Mouse (Mus musculus): ENCODE measurements around the gene Pgap3. TPM values are rescaled to one million over a fixed set of nuclear protein-coding genes. Genes with fewer than 3 reads are reported as not detected.

The Pgap3 gene
- polyA plus RNA-seq, 1 experiment from 2014 or later = 16.8 TPM

DNA sequence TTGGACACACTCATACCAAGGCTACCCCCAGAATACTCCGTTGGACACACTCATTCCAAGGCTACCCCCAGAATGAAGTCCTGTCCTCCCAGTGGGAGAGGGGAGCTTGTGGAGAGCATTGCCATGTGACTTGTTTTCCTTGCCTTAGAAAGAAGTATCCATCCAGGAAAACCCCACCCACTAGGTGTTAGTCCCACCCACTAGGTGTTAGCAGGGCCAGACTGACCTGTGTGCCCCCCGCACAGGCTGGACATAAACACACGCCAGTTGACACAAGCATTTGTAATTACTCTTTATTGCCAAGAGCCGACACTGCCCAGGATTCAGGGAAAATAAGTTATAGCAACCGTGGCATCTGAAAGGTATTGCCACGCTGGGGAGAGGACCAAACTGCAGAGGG lies 37.2 kb upstream of the Pgap3 start:
- H3K9me3 ChIP-seq (replicated peaks) = no peaks in the 10 kb centered on the region
- no peak for ATAC-seq (ENCODE audit: insufficient number of reproducible peaks, low FRiP score, low TSS enrichment, low read depth)
- peak overlapping the region; percentile 82 for H3K4me2 ChIP-seq (replicated peaks)
- H3K9ac ChIP-seq = no peak overlapping the region
- no peak overlapping the region for H3K4me3 ChIP-seq (replicated peaks)
- H3K4me1 ChIP-seq = peaks cover 9% of the 10 kb centered on the region
- no peak overlapping the region for H3K27ac ChIP-seq (replicated peaks)
- H3K36me3 ChIP-seq = peaks cover 42% of the 10 kb centered on the region
- H3K27me3 ChIP-seq = no peaks in the 10 kb centered on the region
- WGBS = 85% methylated on average over 6 of the region's 6 CpGs

DNA sequence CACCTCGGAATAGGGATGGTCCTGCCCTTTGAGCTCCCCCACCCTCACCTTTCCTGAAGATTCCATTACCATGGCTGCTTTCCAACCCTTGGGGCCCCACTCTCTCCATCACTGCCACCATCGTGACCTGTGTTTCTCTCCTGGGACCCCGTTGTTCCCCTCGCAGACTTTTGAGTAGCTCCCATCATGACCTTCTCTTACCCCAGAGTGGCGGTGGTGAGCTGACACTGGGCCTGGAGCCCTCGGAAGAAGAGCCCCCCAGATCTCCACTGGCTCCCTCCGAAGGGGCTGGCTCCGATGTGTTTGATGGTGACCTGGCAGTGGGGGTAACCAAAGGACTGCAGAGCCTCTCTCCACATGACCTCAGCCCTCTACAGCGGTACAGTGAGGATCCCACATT lies 35.4 kb upstream of the Pgap3 start:
- Histone ChIP-seq H3K9ac (no peak overlapping the region), H3K9me3 (replicated peaks) (no peaks in the 10 kb centered on the region), H3K4me3 (replicated peaks) (no peak overlapping the region), H3K27me3 (no peaks in the 10 kb centered on the region), H3K4me1 (peaks cover 9% of the 10 kb centered on the region), H3K4me2 (replicated peaks) (no peak overlapping the region), H3K27ac (replicated peaks) (no peak overlapping the region), H3K36me3 (peaks cover 58% of the 10 kb centered on the region)
- WGBS = 87% methylated on average over 9 of the region's 9 CpGs
- ATAC-seq (ENCODE audit: insufficient number of reproducible peaks, low FRiP score, low TSS enrichment, low read depth) = no peak

DNA sequence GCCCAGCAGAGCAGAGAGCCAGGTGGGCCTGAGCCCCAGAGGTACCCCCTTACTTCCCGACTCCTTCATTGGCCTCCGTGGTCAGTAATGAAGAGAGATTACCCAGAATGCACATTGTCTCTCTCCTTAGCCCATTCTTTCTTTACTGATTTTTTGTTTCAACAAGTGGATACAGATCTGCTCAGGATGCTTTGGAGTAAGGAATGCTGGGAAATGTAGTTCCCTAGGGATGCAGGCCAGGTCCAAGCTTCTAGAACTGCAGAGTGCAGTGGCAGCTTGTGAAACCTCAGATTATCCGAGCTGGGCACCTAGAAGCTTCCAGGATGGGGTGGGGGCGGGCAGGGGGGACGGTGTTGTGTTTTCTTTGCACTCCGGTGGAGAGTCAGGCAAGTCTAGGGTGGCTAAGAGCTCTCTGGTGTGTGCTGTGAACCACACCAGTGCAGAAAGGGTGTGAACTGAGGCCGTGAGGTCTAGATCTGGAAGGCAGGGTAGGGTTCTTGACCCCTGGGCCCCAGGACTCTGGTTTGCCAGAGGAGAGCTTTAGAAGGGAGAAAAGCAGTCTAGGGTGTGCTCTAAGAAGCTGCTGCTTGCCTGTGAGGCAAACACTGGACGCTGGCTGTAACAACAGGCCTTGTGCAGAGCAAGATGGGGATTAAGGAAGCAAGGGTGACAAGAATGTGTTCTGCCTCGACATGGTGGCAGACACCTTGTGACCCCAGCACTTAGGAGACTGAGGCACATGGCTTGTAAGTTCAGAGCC lies 31.6 kb upstream of the Pgap3 start:
- H3K4me1 ChIP-seq = no peaks in the 10 kb centered on the region
- ATAC-seq (ENCODE audit: insufficient number of reproducible peaks, low FRiP score, low TSS enrichment, low read depth) = no peak
- no peak overlapping the region for H3K9ac ChIP-seq
- no peak overlapping the region for H3K4me2 ChIP-seq (replicated peaks)
- H3K36me3 ChIP-seq = peaks cover 93% of the 10 kb centered on the region
- WGBS = 78% methylated on average over 9 of the region's 9 CpGs
- no peaks in the 10 kb centered on the region for H3K9me3 ChIP-seq (replicated peaks)
- no peak overlapping the region for H3K4me3 ChIP-seq (replicated peaks)
- H3K27ac ChIP-seq (replicated peaks) = no peak overlapping the region
- H3K27me3 ChIP-seq = no peaks in the 10 kb centered on the region

DNA sequence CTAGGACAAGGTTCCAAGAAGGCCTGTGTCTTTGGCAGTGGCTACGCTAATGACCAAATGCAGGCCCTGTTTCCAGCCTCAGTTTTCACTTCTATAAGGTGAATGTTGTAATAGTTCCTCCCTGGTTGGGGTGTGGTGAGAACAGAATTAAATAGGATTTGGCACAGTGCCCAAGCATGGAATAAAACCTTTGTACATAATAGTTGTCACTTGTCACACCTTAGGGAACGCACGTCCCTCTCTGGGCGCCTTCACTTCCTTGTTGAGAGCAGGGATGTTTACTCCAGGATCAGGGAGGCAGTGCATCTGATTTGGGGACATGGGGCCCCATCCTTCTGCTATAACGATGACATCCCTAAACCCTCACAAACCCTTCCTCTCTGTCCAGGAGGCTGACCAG lies 28.1 kb upstream of the Pgap3 start:
- ATAC-seq (ENCODE audit: insufficient number of reproducible peaks, low FRiP score, low TSS enrichment, low read depth) = no peak
- Histone ChIP-seq H3K4me1 (no peaks in the 10 kb centered on the region), H3K27me3 (no peaks in the 10 kb centered on the region), H3K9ac (no peak overlapping the region), H3K9me3 (replicated peaks) (no peaks in the 10 kb centered on the region), H3K4me3 (replicated peaks) (no peak overlapping the region), H3K36me3 (peaks cover 93% of the 10 kb centered on the region), H3K4me2 (replicated peaks) (no peak overlapping the region), H3K27ac (replicated peaks) (peak overlapping the region; percentile 63)
- 71% methylated on average over 5 of the region's 5 CpGs for WGBS

DNA sequence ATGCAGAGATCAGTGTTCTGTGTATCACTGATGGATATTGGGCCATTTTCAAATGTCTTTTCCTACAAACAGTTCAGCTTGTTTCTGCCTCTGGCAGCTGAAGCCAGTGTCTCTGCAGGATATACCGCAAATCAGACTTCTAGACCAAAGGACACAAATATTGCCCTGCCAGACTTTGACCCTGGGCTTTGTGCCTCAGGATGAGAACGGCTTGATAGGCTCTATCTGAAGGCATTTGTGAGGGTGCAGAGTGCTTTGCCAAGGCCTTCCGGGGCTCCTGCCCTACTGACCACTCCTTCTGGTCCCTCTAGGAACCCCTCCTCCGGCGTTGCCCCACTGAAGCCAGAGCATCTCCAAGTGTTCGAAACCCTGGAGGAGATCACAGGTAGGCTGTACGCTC lies 26.3 kb upstream of the Pgap3 start:
- H3K9me3 ChIP-seq (replicated peaks) = no peaks in the 10 kb centered on the region
- no peak overlapping the region for H3K27ac ChIP-seq (replicated peaks)
- H3K27me3 ChIP-seq = no peaks in the 10 kb centered on the region
- 94% methylated on average over 7 of the region's 7 CpGs for WGBS
- no peaks in the 10 kb centered on the region for H3K4me1 ChIP-seq
- peaks cover 96% of the 10 kb centered on the region for H3K36me3 ChIP-seq
- no peak overlapping the region for H3K4me2 ChIP-seq (replicated peaks)
- no peak overlapping the region for H3K4me3 ChIP-seq (replicated peaks)
- no peak overlapping the region for H3K9ac ChIP-seq
- no peak for ATAC-seq (ENCODE audit: insufficient number of reproducible peaks, low FRiP score, low TSS enrichment, low read depth)

DNA sequence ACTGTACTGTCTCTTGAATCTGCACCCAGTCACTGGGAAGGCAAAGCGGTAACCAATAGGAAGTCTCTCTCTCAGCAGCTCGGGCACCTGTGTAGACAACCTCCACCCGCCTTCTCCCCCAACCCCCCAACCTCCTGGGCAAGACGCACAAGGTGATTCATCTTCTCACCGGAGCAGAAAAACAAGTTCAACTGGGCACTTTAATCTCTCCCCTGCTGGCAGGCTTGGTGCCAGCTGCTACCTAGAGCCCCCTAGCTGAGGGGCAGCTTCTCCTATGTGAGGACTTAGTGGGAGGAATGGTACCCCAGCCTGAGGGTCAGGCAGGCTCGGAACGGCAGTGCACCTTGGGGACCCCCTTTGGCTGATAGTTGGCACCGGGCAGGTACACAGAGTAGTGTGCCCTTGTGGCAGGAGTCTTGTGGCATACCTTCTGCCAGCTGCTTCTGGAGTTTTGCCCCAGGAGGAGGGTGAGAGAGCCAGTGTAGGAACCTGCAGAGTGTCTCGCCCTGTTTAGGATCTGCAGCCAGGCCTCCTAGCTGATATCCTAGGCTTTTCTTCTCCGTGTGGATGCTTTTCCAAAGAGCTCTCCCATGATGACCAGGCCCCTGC lies 18.8 kb upstream of the Pgap3 start:
- Histone ChIP-seq H3K4me2 (replicated peaks) (peak overlapping the region; percentile 24; the same call in 1 of the 2 replicates), H3K9ac (no peak overlapping the region), H3K36me3 (peaks cover 53% of the 10 kb centered on the region), H3K4me1 (peaks cover 42% of the 10 kb centered on the region), H3K27ac (replicated peaks) (peak overlapping the region; percentile 79), H3K27me3 (no peaks in the 10 kb centered on the region), H3K4me3 (replicated peaks) (no peak overlapping the region), H3K9me3 (replicated peaks) (no peaks in the 10 kb centered on the region)
- WGBS = 72% methylated on average over 10 of the region's 10 CpGs
- ATAC-seq (ENCODE audit: insufficient number of reproducible peaks, low FRiP score, low TSS enrichment, low read depth) = no peak

DNA sequence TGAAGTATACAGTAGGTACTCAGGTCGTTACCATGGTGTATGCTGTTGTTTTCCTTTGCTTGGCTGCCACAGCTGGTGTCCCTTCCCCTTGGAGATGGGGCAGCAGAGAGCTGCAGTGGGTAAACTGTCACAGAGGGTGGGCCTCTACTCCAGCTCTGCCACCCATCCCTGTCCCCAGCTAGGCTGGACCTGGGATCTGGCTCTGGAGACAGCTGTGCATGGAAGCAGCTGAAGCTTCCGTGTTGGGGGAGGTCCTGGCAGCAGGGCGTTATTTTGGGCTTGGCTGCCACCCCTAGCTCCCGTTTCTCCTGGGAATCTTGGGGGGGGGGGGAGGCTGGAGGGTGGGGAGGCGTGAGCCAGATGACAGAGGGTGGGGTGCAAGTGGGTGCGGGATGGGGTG lies 18.0 kb upstream of the Pgap3 start:
- Histone ChIP-seq H3K4me3 (replicated peaks) (no peak overlapping the region; the same call in 1 of the 2 replicates), H3K4me1 (peaks cover 49% of the 10 kb centered on the region), H3K9ac (no peak overlapping the region), H3K36me3 (peaks cover 45% of the 10 kb centered on the region), H3K27me3 (no peaks in the 10 kb centered on the region), H3K9me3 (replicated peaks) (no peaks in the 10 kb centered on the region), H3K4me2 (replicated peaks) (no peak overlapping the region), H3K27ac (replicated peaks) (peak overlapping the region; percentile 79)
- WGBS = 47% methylated on average over 5 of the region's 6 CpGs
- peak; percentile 55 for ATAC-seq (ENCODE audit: insufficient number of reproducible peaks, low FRiP score, low TSS enrichment, low read depth)

DNA sequence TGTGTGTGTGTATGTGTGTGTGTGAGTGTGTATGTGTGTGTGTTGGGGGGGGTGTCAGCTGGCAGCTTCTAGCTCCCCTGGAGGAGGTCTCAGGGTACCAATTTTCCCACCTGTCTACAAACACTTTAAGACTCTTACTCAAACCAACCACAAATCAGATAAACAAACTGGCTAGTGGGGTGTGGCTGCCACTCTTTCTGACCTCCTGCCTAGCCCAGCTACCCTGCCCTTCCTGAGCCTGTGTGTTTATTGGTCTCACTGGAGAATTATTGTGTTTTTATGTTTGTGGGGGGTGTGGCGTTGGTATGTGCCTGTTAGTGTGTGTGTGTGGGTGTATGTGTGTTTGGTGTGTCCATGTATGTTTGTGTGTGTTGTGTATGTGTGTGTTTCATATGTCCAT lies 16.8 kb upstream of the Pgap3 start:
- Histone ChIP-seq H3K27me3 (no peaks in the 10 kb centered on the region), H3K4me1 (peaks cover 49% of the 10 kb centered on the region), H3K36me3 (peaks cover 33% of the 10 kb centered on the region; the same call in 1 of the 2 replicates), H3K27ac (replicated peaks) (0 out of 2 replicates have a peak overlapping the region, but pooled peaks have one; percentile 39), H3K4me3 (replicated peaks) (no peak overlapping the region), H3K9me3 (replicated peaks) (no peaks in the 10 kb centered on the region), H3K4me2 (replicated peaks) (no peak overlapping the region), H3K9ac (no peak overlapping the region)
- WGBS = 81% methylated on average over 1 of the region's 1 CpGs
- ATAC-seq (ENCODE audit: insufficient number of reproducible peaks, low FRiP score, low TSS enrichment, low read depth) = no peak

DNA sequence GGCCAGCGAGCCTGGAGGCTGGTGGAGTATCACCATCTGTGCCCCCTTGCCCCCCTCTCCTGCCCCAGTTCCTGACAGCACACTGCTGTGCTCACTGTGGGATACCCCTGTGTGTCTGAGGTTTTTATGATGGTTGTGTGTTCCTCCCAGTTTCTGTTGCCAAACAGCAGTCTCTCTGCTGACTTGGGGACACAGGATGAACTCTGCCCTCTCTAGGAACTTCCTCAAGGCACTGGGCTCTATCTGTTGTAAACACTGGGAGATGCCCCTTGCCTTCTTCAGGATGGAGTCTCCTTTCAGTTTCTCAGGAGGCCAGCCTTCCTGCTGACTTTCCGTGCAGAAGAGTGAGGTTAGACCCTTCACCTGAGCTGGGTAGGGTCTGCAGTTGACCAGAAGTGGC lies 13.9 kb upstream of the Pgap3 start:
- Histone ChIP-seq H3K9ac (no peak overlapping the region), H3K27me3 (no peaks in the 10 kb centered on the region), H3K9me3 (replicated peaks) (no peaks in the 10 kb centered on the region), H3K36me3 (0 out of 2 replicates have a peak, but pooled peaks cover 10% of the 10 kb centered on the region), H3K27ac (replicated peaks) (0 out of 2 replicates have a peak overlapping the region, but pooled peaks have one; percentile 97), H3K4me1 (peaks cover 65% of the 10 kb centered on the region), H3K4me3 (replicated peaks) (peak overlapping the region; percentile 62), H3K4me2 (replicated peaks) (peak overlapping the region; percentile 64)
- 21% methylated on average over 2 of the region's 2 CpGs for WGBS
- no peak for ATAC-seq (ENCODE audit: insufficient number of reproducible peaks, low FRiP score, low TSS enrichment, low read depth)

DNA sequence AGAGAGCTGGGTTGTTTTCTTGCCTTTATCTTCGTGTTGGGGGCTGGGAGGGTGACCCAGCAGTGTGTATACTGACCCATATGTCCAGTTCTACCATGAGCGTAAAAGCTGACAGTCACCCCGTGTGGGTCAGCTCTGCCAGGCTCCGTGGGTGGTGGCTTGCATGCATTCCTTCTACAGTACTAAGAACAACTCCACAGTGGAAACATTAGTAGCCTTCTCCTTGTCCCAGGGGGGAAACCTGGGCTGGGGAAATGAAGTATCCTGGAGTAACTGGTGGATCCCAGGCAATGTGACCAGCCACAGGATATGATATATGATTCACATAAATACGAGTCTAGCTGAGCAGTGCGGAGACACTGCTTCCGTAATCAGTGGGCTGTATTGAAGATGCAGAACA lies 13.4 kb upstream of the Pgap3 start:
- H3K36me3 ChIP-seq = 0 out of 2 replicates have a peak, but pooled peaks cover 6% of the 10 kb centered on the region
- H3K4me2 ChIP-seq (replicated peaks) = peak overlapping the region; percentile 64
- ATAC-seq (ENCODE audit: insufficient number of reproducible peaks, low FRiP score, low TSS enrichment, low read depth) = no peak
- no peaks in the 10 kb centered on the region for H3K27me3 ChIP-seq
- 16% methylated on average over 7 of the region's 7 CpGs for WGBS
- no peaks in the 10 kb centered on the region for H3K9me3 ChIP-seq (replicated peaks)
- peak overlapping the region; percentile 62 for H3K4me3 ChIP-seq (replicated peaks)
- H3K27ac ChIP-seq (replicated peaks) = peak overlapping the region; percentile 97; the same call in 1 of the 2 replicates
- H3K9ac ChIP-seq = peak overlapping the region; percentile 7; the same call in 1 of the 2 replicates
- H3K4me1 ChIP-seq = peaks cover 65% of the 10 kb centered on the region

DNA sequence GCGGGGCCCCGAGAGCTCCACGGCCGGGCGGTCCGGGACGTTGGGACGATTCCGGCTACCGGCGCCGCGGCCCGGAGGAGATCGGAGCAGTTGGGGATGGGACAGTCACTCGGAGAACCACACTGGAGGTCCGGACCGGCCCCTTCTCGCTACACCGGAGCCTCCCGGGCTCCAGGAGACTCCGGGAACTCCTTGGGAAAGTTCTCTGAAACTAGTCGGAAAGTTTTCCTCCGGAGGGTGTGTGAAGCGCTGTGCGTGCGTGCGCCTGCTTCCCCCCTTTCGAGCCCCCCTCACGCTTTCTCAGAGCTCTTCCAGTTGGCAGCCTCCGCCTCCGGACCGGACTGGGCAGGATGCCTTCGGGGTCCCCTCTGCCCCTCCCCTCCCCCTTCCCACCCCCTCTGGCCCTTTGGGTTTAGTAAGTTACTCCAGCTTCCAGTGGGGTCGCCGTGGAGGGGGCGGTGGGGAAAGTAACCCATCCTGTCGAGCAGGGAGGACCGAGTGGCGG lies 12.6 kb upstream of the Pgap3 start:
- H3K4me2 ChIP-seq (replicated peaks) = peak overlapping the region; percentile 64
- H3K27ac ChIP-seq (replicated peaks) = peak overlapping the region; percentile 97
- H3K4me1 ChIP-seq = peaks cover 60% of the 10 kb centered on the region
- peak overlapping the region; percentile 62 for H3K4me3 ChIP-seq (replicated peaks)
- peak; percentile 55 for ATAC-seq (ENCODE audit: insufficient number of reproducible peaks, low FRiP score, low TSS enrichment, low read depth)
- WGBS = under 1% methylated on average over 40 of the region's 40 CpGs
- 0 out of 2 replicates have a peak, but pooled peaks cover 5% of the 10 kb centered on the region for H3K36me3 ChIP-seq
- peak overlapping the region; percentile 68 for H3K9ac ChIP-seq
- H3K9me3 ChIP-seq (replicated peaks) = no peaks in the 10 kb centered on the region
- H3K27me3 ChIP-seq = no peaks in the 10 kb centered on the region
